Mouse (Mus musculus): ENCODE data around the gene Ogfr.

Ogfr gene

DNA sequence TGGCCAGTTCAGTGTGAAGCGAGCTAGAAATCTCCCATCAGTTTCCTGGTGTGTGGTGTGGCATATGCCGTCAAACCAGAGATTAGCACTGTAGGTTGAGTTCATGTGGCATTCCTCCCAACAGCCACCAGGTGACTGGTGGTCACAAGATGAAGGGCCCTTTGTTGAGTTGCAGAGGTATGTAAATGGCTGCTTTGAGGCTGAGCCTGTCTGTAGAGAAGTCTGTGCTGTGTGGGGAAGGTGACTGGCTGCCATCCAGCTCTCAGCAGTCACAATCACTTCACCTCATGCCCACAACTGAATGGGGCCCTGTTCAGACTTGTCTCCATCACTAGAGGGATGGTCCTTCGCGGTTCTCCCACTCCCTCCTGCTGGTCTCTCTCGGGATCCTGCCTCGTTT lies 15.7 kb downstream of the Ogfr start:
- no peak for DNase-seq

DNA sequence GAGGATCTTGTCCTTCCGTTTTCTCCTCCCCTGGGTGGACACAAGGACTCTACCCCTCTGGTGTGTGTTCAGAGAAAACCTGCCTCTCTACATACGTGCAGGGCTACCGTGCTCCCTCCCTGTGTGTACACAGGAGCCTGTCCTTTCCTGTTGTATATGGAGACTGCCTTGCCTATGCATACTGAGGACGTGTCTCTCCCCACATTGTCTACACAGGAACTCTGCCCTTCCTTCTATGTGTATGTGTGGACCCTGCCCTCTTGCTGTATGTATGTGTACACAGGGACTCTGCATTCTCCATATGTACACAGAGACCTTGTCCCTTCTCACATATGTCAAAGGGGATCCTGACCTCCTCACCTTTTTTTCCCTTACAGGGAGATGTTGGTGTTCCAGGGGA lies 21.2 kb downstream of the Ogfr start:
- DNase-seq, result no peak

DNA sequence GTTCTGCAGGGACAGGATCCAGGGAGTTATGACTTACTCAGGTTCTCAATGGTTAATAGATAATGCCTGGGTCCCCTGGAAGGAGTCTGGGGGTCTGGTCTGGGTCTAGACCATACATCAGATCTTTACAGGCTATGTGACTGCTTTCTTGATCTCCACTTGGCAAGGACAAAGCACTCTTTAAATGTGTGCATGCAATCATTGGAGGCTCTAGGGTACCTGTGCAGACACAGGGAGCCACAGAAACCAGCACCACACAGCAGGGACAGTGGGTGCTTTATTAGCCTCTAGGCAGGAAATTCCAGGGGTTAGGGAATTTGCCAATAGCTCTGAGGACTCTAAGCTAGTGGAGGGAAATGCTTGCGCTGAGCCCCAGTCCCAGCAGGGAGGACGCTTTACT lies 22.8 kb downstream of the Ogfr start:
- DNase-seq, result no peak

DNA sequence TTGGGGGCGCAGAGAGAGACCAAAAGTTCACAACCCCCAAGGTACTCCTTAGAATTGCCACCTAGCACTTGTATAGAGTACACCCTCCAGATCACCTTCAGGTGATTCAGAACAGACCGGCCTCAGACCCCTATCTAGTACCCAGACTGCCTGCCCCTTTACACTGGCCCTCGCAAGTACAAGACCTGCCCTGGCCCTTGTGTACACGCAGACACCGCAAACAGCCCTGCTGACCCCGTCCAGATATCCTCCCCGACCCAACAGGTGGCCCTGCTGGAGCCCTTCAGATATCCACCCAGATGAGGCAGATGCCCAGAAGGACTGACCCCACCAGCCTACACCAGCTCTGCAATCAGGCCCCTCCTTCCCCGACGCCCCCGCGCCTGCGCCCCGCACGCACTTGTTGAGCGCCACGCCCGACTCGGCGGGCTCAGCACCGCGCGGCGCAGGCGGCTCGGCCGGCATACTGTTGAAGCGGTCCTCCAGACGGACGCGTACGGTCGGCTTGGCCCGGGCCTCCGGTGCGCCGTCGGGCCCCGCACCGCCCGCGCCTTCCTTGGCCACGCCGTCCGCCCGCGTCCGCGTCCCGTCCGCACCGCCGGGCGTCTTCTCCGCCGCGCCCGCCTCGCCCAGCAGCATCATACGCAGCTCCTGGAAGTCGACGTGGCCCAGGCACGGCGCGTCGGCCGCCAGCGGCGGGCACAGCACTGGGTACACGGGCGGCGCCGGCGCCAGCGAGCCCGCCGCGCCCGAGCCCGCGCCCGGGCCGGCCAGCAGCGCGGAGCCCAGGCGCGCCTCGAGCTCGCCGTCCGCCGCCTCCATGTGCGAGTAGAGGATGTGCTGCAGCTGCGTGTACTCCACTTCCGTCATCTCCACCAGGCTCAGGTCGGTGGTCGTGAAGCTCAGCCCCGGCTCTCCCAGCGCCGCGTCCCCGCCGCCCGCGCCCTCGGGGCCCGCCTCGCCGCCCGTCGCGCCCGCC lies 52.8 kb downstream of the Ogfr start:
- no peak for DNase-seq

DNA sequence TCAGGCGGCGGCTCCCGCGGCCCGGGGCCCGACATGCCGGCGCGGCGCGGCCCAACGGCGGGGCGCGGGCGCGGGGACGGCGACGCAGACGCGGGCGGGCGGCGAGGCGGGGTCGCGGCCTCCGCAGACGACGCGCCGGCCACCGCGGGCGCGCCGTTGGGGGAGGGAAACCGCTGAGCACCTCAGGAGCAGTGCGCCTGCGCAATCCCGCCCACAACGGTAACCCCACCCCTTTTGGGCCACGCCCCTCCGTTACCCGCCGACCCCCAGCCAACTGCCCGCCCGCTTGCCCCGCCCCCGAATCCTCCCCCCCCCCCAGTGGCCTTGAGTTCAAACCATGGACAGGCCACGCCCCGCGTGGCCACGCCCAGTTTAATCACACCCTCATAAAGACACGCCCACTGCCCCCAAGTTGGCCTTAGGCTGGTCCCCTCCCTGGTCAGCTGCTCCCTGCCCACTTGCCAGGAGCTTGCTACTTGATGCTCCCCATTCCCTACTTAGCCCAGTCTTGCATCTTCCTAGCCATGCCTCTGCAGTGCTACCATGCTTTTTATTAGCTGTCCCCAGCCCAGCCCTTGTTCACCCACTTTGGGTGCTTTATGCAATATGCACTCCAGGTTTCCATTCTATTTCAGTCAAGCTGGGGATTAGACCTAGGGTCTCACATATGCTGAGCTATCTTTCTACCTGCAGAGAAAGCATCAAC lies 53.7 kb downstream of the Ogfr start, which contains the start of gene Tcfl5:
Tcfl5 (minus strand) TSS at position 154 of the 706 bp plus-strand sequence.
- no peak for DNase-seq

DNA sequence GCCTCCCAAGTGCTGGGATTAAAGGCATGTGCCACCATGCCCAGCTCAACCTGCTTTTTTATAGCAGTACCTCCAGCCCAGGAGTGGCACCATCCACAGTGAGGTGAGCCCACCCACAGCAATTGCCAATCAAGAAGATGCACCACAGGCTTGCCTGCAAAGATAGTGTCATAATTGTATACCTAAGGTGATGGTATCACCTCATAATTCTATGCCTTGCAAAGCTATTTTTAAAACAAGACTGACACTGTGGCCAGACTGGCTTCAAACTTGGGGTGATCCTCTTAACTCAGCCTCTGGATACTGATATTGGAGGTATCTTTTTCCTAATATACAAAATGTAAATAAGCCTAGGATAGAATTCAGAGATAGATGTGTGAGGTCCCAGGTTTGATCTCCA lies 54.6 kb downstream of the Ogfr start:
- DNase-seq, result no peak
